Mouse (Mus musculus) heart, embryonic 11.5 days (tissue): Measurements from ENCODE around the gene Baz2b. TPM values are rescaled to one million over a fixed set of nuclear protein-coding genes. Genes with fewer than 3 reads are reported as not detected.
A peak's percentile ranks its signal among the peaks of the same experiment; 100 is the strongest.

ENCODE experiments used
- ATAC-seq: fragments of 200-750 bp; cut with Nextera tagmentation; replicated peaks from 2 replicates; pipeline ENCODE4 v1.8.0; 2017; ENCODE audit warnings: moderate library complexity; ENCODE audit not compliant: insufficient number of reproducible peaks, low FRiP score, low TSS enrichment
- H3K27ac ChIP-seq: fragments of 300-500 bp; sonication (generic); 2 replicates; pipeline ENCODE4 v1.5.1; 2014; ENCODE audit warnings: mild to moderate bottlenecking, low read depth, low read length
- H3K27me3 ChIP-seq: fragments of 300-500 bp; sonication (generic); 2 replicates; pipeline ENCODE4 v1.6.1; 2014; ENCODE audit warnings: mild to moderate bottlenecking, low read length, mixed read lengths; ENCODE audit not compliant: control insufficient read depth, insufficient read depth
- H3K36me3 ChIP-seq: fragments of 300-500 bp; sonication (generic); 2 replicates; pipeline ENCODE4 v1.6.1; 2014; ENCODE audit warnings: mild to moderate bottlenecking, low read length, moderate library complexity, mixed read lengths; ENCODE audit not compliant: control insufficient read depth, insufficient read depth
- H3K4me1 ChIP-seq: fragments of 300-500 bp; sonication (generic); 2 replicates; pipeline ENCODE4 v1.6.1; 2014; ENCODE audit warnings: low read length; ENCODE audit not compliant: control insufficient read depth, insufficient read depth
- H3K4me2 ChIP-seq: fragments of 300-500 bp; sonication (generic); 2 replicates; pipeline ENCODE4 v1.6.1; 2014; ENCODE audit warnings: mild to moderate bottlenecking, moderate library complexity
- H3K4me3 ChIP-seq: fragments of 300-500 bp; sonication (generic); 2 replicates; pipeline ENCODE4 v1.5.1; 2014; ENCODE audit warnings: low read depth, low read length
- H3K9ac ChIP-seq: fragments of 300-500 bp; sonication (generic); 2 replicates; pipeline ENCODE4 v1.6.1; 2014; ENCODE audit warnings: mild to moderate bottlenecking, low read depth, low read length, moderate library complexity
- H3K9me3 ChIP-seq: fragments of 300-500 bp; sonication (generic); replicated peaks from 2 replicates; pipeline ENCODE4 v1.6.1; 2016; ENCODE audit warnings: low read length; ENCODE audit not compliant: control insufficient read depth
- WGBS: fragments of 180-500 bp; shearing (Covaris S2); extraction: QIAGEN DNeasy Blood & Tissue Kit; methylation state at CpG from one replicate; pipeline ENCODE4 v1.1.7; 2014; ENCODE audit not compliant: insufficient replicate concordance; 5-methylcytosine and 5-hydroxymethylcytosine counted together
- polyA plus RNA-seq: library from polyadenylated mRNA; unstranded; fragments of >200 nt; fragmentation: Nextera tagmentation; extraction: Ambion mirVana; gene quantifications from 2 replicates; pipeline ENCODE4 v1.2.1, GENCODE M21; 2014

Baz2b gene
- polyA plus RNA-seq, 1 experiment from 2014 or later = 56.1 TPM

- H3K9me3 ChIP-seq = no peaks in the 10 kb centered on the region
- no peaks in the 10 kb centered on the region for H3K27me3 ChIP-seq
- H3K4me2 ChIP-seq = no peak overlapping the region
- ATAC-seq = no peak
- H3K4me3 ChIP-seq = no peak overlapping the region
- no peak overlapping the region for H3K9ac ChIP-seq
- WGBS = 89% methylated on average over 3 of the region's 3 CpGs
- no peaks in the 10 kb centered on the region for H3K36me3 ChIP-seq
- H3K27ac ChIP-seq = no peak overlapping the region
- peaks cover 6% of the 10 kb centered on the region; the same call in 1 of the 2 replicates for H3K4me1 ChIP-seq
Observed at GRCm38 (mm10) chr2:60040162-60040561, 169.5 kb downstream of the Baz2b start.

GRCm38 (mm10) chr2:60037011-60037551, 172.6 kb downstream of the Baz2b start:
- Histone ChIP-seq H3K4me2 (peak overlapping the region; percentile 70), H3K27me3 (no peaks in the 10 kb centered on the region), H3K36me3 (no peaks in the 10 kb centered on the region), H3K4me3 (peak overlapping the region; percentile 42), H3K27ac (peak overlapping the region; percentile 50), H3K9me3 (no peaks in the 10 kb centered on the region), H3K9ac (peak overlapping the region; percentile 65), H3K4me1 (peaks cover 6% of the 10 kb centered on the region; the same call in 1 of the 2 replicates)
- ATAC-seq = no peak
- WGBS = 22% methylated on average over 19 of the region's 19 CpGs

DNA sequence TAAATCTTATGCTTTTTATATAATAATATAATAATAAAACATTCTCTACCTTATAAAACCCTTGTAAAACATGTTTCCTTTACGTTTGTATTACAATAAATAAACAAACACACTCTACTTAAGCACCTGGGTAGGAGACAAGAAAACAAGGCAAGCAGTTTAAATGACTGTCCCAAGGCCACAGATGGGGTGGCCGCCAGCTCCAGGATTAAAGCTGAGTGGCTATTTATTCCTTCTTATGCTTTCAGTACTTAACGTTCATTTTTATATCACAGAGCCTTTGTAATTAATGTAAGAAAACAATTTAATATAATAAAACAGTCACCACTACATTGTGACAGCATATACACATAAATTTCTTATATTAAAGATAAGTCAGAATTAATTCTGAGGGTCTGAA, 173.3 kb downstream of the Baz2b start:
- no peaks in the 10 kb centered on the region for H3K27me3 ChIP-seq
- no peak overlapping the region for H3K9ac ChIP-seq
- 76% methylated on average over 3 of the region's 3 CpGs for WGBS
- no peak overlapping the region for H3K4me3 ChIP-seq
- H3K27ac ChIP-seq = no peak overlapping the region
- H3K4me1 ChIP-seq = peaks cover 6% of the 10 kb centered on the region; the same call in 1 of the 2 replicates
- H3K36me3 ChIP-seq = no peaks in the 10 kb centered on the region
- no peak overlapping the region for H3K4me2 ChIP-seq
- no peaks in the 10 kb centered on the region for H3K9me3 ChIP-seq
- no peak for ATAC-seq

GRCm38 (mm10) chr2:60030991-60031390, 178.6 kb downstream of the Baz2b start:
- no peak overlapping the region for H3K9ac ChIP-seq
- H3K4me1 ChIP-seq = no peaks in the 10 kb centered on the region
- H3K9me3 ChIP-seq = no peaks in the 10 kb centered on the region
- no peak for ATAC-seq
- H3K4me2 ChIP-seq = no peak overlapping the region
- no peaks in the 10 kb centered on the region for H3K36me3 ChIP-seq
- H3K4me3 ChIP-seq = no peak overlapping the region
- H3K27me3 ChIP-seq = no peaks in the 10 kb centered on the region
- WGBS = 94% methylated on average over 3 of the region's 3 CpGs
- no peak overlapping the region for H3K27ac ChIP-seq

- Histone ChIP-seq H3K4me1 (no peaks in the 10 kb centered on the region), H3K9ac (no peak overlapping the region), H3K36me3 (no peaks in the 10 kb centered on the region), H3K27me3 (no peaks in the 10 kb centered on the region), H3K9me3 (no peaks in the 10 kb centered on the region), H3K27ac (no peak overlapping the region), H3K4me2 (no peak overlapping the region), H3K4me3 (no peak overlapping the region)
- no peak for ATAC-seq
- 89% methylated on average over 5 of the region's 5 CpGs for WGBS
Observed at GRCm38 (mm10) chr2:60029020-60029419, 180.6 kb downstream of the Baz2b start.

- no peak overlapping the region for H3K27ac ChIP-seq
- ATAC-seq = no peak
- H3K27me3 ChIP-seq = no peaks in the 10 kb centered on the region
- no peaks in the 10 kb centered on the region for H3K4me1 ChIP-seq
- no peak overlapping the region for H3K4me3 ChIP-seq
- H3K9ac ChIP-seq = no peak overlapping the region
- no peaks in the 10 kb centered on the region for H3K36me3 ChIP-seq
- 87% methylated on average over 5 of the region's 5 CpGs for WGBS
- H3K4me2 ChIP-seq = no peak overlapping the region
- no peaks in the 10 kb centered on the region for H3K9me3 ChIP-seq
Observed at GRCm38 (mm10) chr2:60027166-60027565, 182.5 kb downstream of the Baz2b start.

GRCm38 (mm10) chr2:60026554-60026953, 183.1 kb downstream of the Baz2b start:
- 75% methylated on average over 6 of the region's 6 CpGs for WGBS
- no peak for ATAC-seq

GRCm38 (mm10) chr2:60023777-60024176, 185.9 kb downstream of the Baz2b start:
- Histone ChIP-seq H3K36me3 (no peaks in the 10 kb centered on the region), H3K9ac (no peak overlapping the region), H3K4me2 (no peak overlapping the region), H3K4me1 (no peaks in the 10 kb centered on the region), H3K27me3 (no peaks in the 10 kb centered on the region), H3K9me3 (no peaks in the 10 kb centered on the region), H3K27ac (no peak overlapping the region), H3K4me3 (no peak overlapping the region)
- no peak for ATAC-seq
- 89% methylated on average over 7 of the region's 7 CpGs for WGBS

More at GRCm38 (mm10) chr2:60026554-60026953, 183.1 kb downstream of the Baz2b start:
- Histone ChIP-seq H3K27ac (no peak overlapping the region), H3K4me1 (no peaks in the 10 kb centered on the region), H3K36me3 (no peaks in the 10 kb centered on the region), H3K9ac (no peak overlapping the region), H3K4me2 (no peak overlapping the region), H3K9me3 (no peaks in the 10 kb centered on the region), H3K4me3 (no peak overlapping the region), H3K27me3 (no peaks in the 10 kb centered on the region)

GRCm38 (mm10) chr2:60021556-60021955, 188.1 kb downstream of the Baz2b start:
- Histone ChIP-seq H3K27me3 (no peaks in the 10 kb centered on the region), H3K4me1 (no peaks in the 10 kb centered on the region), H3K27ac (no peak overlapping the region), H3K4me2 (no peak overlapping the region), H3K4me3 (no peak overlapping the region), H3K9me3 (no peaks in the 10 kb centered on the region), H3K9ac (no peak overlapping the region), H3K36me3 (no peaks in the 10 kb centered on the region)
- 83% methylated on average over 5 of the region's 5 CpGs for WGBS
- ATAC-seq = no peak
